Mouse (Mus musculus) embryonic facial prominence, embryonic 14.5 days (tissue): ENCODE results near the gene Anp32e. TPM values are rescaled to one million over a fixed set of nuclear protein-coding genes. Genes with fewer than 3 reads are reported as not detected.

ENCODE experiments used
- ATAC-seq: fragments of 200-750 bp; cut with Nextera tagmentation; 2 replicates; pipeline ENCODE4 v1.8.0; 2017; ENCODE audit warnings: low read depth, moderate number of reproducible peaks, moderate TSS enrichment
- DNase-seq: peaks from one replicate; pipeline ENCODE4 v3.0.0-alpha.2; 2015; ENCODE audit warnings: low spot score
- H3K27ac ChIP-seq: fragments of 300-500 bp; sonication (generic); replicated peaks from 2 replicates; pipeline ENCODE4 v1.5.1; 2014; ENCODE audit warnings: low read depth, mild to moderate bottlenecking, low read length, moderate library complexity
- H3K27me3 ChIP-seq: fragments of 300-500 bp; sonication (generic); replicated peaks from 2 replicates; pipeline ENCODE4 v1.6.1; 2014; ENCODE audit warnings: low read length; ENCODE audit not compliant: control insufficient read depth, insufficient read depth
- H3K36me3 ChIP-seq: fragments of 300-500 bp; sonication (generic); 2 replicates; pipeline ENCODE4 v1.6.1; 2014; ENCODE audit warnings: low read length, mixed read lengths; ENCODE audit not compliant: control insufficient read depth, insufficient read depth
- H3K4me1 ChIP-seq: fragments of 300-500 bp; sonication (generic); 2 replicates; pipeline ENCODE4 v1.6.1; 2014; ENCODE audit warnings: antibody characterized with exemption, low read length; ENCODE audit not compliant: control insufficient read depth, insufficient read depth
- H3K4me2 ChIP-seq: fragments of 300-500 bp; sonication (generic); 2 replicates; pipeline ENCODE4 v1.6.1; 2014; ENCODE audit warnings: low read depth, mild to moderate bottlenecking, low read length, moderate library complexity, mixed read lengths
- H3K4me3 ChIP-seq: fragments of 300-500 bp; sonication (generic); 2 replicates; pipeline ENCODE4 v1.5.1; 2014; ENCODE audit warnings: low read depth, mild to moderate bottlenecking, low read length
- H3K9ac ChIP-seq: fragments of 300-500 bp; sonication (generic); 2 replicates; pipeline ENCODE4 v1.6.1; 2014; ENCODE audit warnings: low read depth, mild to moderate bottlenecking, low read length, moderate library complexity, mixed read lengths
- H3K9me3 ChIP-seq: fragments of 300-500 bp; sonication (generic); 2 replicates; pipeline ENCODE4 v1.6.1; 2016; ENCODE audit warnings: low read length; ENCODE audit not compliant: control insufficient read depth
- WGBS: fragments of 180-500 bp; shearing (Covaris S2); extraction: QIAGEN DNeasy Blood & Tissue Kit; methylation state at CpG from one replicate; pipeline ENCODE4 v1.1.7; 2014; 5-methylcytosine and 5-hydroxymethylcytosine counted together
- polyA plus RNA-seq: library from polyadenylated mRNA; unstranded; fragments of >200 nt; fragmentation: Nextera tagmentation; extraction: Ambion mirVana; gene quantifications from 2 replicates; pipeline ENCODE4 v1.2.1, GENCODE M21; 2014

The Anp32e gene
- polyA plus RNA-seq, 1 experiment from 2014 or later: 62.6 TPM

GRCm38 (mm10) chr3:95931471-95931870, 2.4 kb downstream of the Anp32e start:
- no peak for ATAC-seq
- Histone ChIP-seq H3K4me1 (no peaks in the 10 kb centered on the region), H3K4me2 (no peak overlapping the region), H3K27ac (no peak overlapping the region), H3K36me3 (peaks cover 28% of the 10 kb centered on the region), H3K9ac (no peak overlapping the region), H3K4me3 (no peak overlapping the region), H3K27me3 (no peaks in the 10 kb centered on the region), H3K9me3 (no peaks in the 10 kb centered on the region)
- no peak for DNase-seq
- 100% methylated on average over 1 of the region's 1 CpGs for WGBS

GRCm38 (mm10) chr3:95932157-95932556, 3.1 kb downstream of the Anp32e start:
- Histone ChIP-seq H3K9ac (no peak overlapping the region), H3K27ac (no peak overlapping the region), H3K4me1 (no peaks in the 10 kb centered on the region), H3K4me3 (no peak overlapping the region), H3K4me2 (no peak overlapping the region), H3K9me3 (no peaks in the 10 kb centered on the region), H3K27me3 (no peaks in the 10 kb centered on the region), H3K36me3 (peaks cover 35% of the 10 kb centered on the region)
- DNase-seq: no peak
- ATAC-seq: no peak
- WGBS: 48% methylated on average over 1 of the region's 1 CpGs

GRCm38 (mm10) chr3:95932566-95932965, 3.5 kb downstream of the Anp32e start:
- H3K4me2 ChIP-seq: no peak overlapping the region

GRCm38 (mm10) chr3:95933111-95933750, 4.2 kb downstream of the Anp32e start:
- DNase-seq: no peak
- Histone ChIP-seq H3K4me3 (no peak overlapping the region), H3K4me1 (no peaks in the 10 kb centered on the region), H3K36me3 (peaks cover 45% of the 10 kb centered on the region), H3K4me2 (no peak overlapping the region), H3K9me3 (no peaks in the 10 kb centered on the region), H3K9ac (no peak overlapping the region), H3K27me3 (no peaks in the 10 kb centered on the region), H3K27ac (no peak overlapping the region)
- ATAC-seq: no peak
- WGBS: 92% methylated on average over 7 of the region's 7 CpGs

More at GRCm38 (mm10) chr3:95932566-95932965, 3.5 kb downstream of the Anp32e start:
- H3K36me3 ChIP-seq: peaks cover 39% of the 10 kb centered on the region
- no peak overlapping the region for H3K27ac ChIP-seq
- H3K27me3 ChIP-seq: no peaks in the 10 kb centered on the region
- H3K4me1 ChIP-seq: no peaks in the 10 kb centered on the region
- 93% methylated on average over 7 of the region's 7 CpGs for WGBS
- no peak overlapping the region for H3K4me3 ChIP-seq
- H3K9me3 ChIP-seq: no peaks in the 10 kb centered on the region
- no peak overlapping the region for H3K9ac ChIP-seq
- no peak for DNase-seq
- ATAC-seq: no peak

- no peak for DNase-seq
- H3K27me3 ChIP-seq: no peaks in the 10 kb centered on the region
- 92% methylated on average over 1 of the region's 1 CpGs for whole genome bisulfite sequencing
Observed at GRCm38 (mm10) chr3:95934448-95934847, 5.4 kb downstream of the Anp32e start.

GRCm38 (mm10) chr3:95938217-95938616, 9.2 kb downstream of the Anp32e start:
- no peaks in the 10 kb centered on the region for H3K27me3 ChIP-seq
- H3K4me1 ChIP-seq: no peaks in the 10 kb centered on the region
- WGBS: 99% methylated on average over 8 of the region's 8 CpGs
- peaks cover 93% of the 10 kb centered on the region for H3K36me3 ChIP-seq
- no peak overlapping the region for H3K9ac ChIP-seq
- H3K9me3 ChIP-seq: no peaks in the 10 kb centered on the region
- H3K27ac ChIP-seq: no peak overlapping the region
- DNase-seq (no peak), ATAC-seq (no peak)
- H3K4me3 ChIP-seq: no peak overlapping the region
- no peak overlapping the region for H3K4me2 ChIP-seq

More at GRCm38 (mm10) chr3:95934448-95934847, 5.4 kb downstream of the Anp32e start:
- Histone ChIP-seq H3K4me3 (no peak overlapping the region), H3K4me1 (no peaks in the 10 kb centered on the region), H3K27ac (no peak overlapping the region), H3K4me2 (no peak overlapping the region), H3K36me3 (peaks cover 58% of the 10 kb centered on the region), H3K9me3 (no peaks in the 10 kb centered on the region), H3K9ac (no peak overlapping the region)
- ATAC-seq: no peak

GRCm38 (mm10) chr3:95938835-95939234, 9.8 kb downstream of the Anp32e start:
- Histone ChIP-seq H3K4me3 (no peak overlapping the region), H3K36me3 (peaks cover 89% of the 10 kb centered on the region), H3K9me3 (no peaks in the 10 kb centered on the region), H3K4me1 (no peaks in the 10 kb centered on the region), H3K9ac (no peak overlapping the region), H3K4me2 (no peak overlapping the region), H3K27me3 (no peaks in the 10 kb centered on the region), H3K27ac (no peak overlapping the region)
- WGBS: 91% methylated on average over 15 of the region's 15 CpGs
- ATAC-seq (no peak), DNase-seq (no peak)

GRCm38 (mm10) chr3:95942749-95943148, 13.7 kb downstream of the Anp32e start:
- no peak overlapping the region for H3K27ac ChIP-seq
- WGBS: 77% methylated on average over 6 of the region's 6 CpGs
- peaks cover 90% of the 10 kb centered on the region for H3K36me3 ChIP-seq
- no peaks in the 10 kb centered on the region for H3K9me3 ChIP-seq
- ATAC-seq (no peak), DNase-seq (no peak)
- H3K4me1 ChIP-seq: no peaks in the 10 kb centered on the region
- no peak overlapping the region for H3K4me2 ChIP-seq
- no peaks in the 10 kb centered on the region for H3K27me3 ChIP-seq
- no peak overlapping the region for H3K9ac ChIP-seq
- H3K4me3 ChIP-seq: no peak overlapping the region

GRCm38 (mm10) chr3:95943226-95943625, 14.2 kb downstream of the Anp32e start:
- no peak overlapping the region for H3K4me3 ChIP-seq
- H3K4me2 ChIP-seq: no peak overlapping the region
- DNase-seq: no peak
- no peaks in the 10 kb centered on the region for H3K4me1 ChIP-seq
- H3K27ac ChIP-seq: no peak overlapping the region
- H3K36me3 ChIP-seq: peaks cover 85% of the 10 kb centered on the region
- H3K27me3 ChIP-seq: no peaks in the 10 kb centered on the region
- H3K9ac ChIP-seq: no peak overlapping the region
- 96% methylated on average over 7 of the region's 7 CpGs for WGBS
- no peak for ATAC-seq
- H3K9me3 ChIP-seq: no peaks in the 10 kb centered on the region
